Mouse (Mus musculus): ENCODE measurements around the gene Ppp3ca. TPM values are rescaled to one million over a fixed set of nuclear protein-coding genes. Genes with fewer than 3 reads are reported as not detected.

Gene Ppp3ca
- polyA plus RNA-seq, 1 experiment from 2014 or later: 21.6 TPM

GRCm38 (mm10) chr3:136951792-136952191, 281.9 kb downstream of the Ppp3ca start:
- Histone ChIP-seq H3K9ac (replicated peaks) (no peak overlapping the region), H3K4me3 (ENCODE audit: low read depth, low read length) (no peak overlapping the region), H3K27ac (ENCODE audit: low read depth) (no peak overlapping the region), H3K27me3 (ENCODE audit: insufficient read depth, low read length) (no peaks in the 10 kb centered on the region), H3K4me2 (ENCODE audit: low read depth, low read length) (no peak overlapping the region), H3K36me3 (replicated peaks; ENCODE audit: insufficient read depth, low read length) (no peaks in the 10 kb centered on the region), H3K4me1 (ENCODE audit: insufficient read depth) (no peaks in the 10 kb centered on the region), H3K9me3 (ENCODE audit: low read length) (no peaks in the 10 kb centered on the region)
- ATAC-seq: no peak
- DNase-seq: no peak
- 59% methylated on average over 1 of the region's 1 CpGs for whole genome bisulfite sequencing (ENCODE audit: insufficient replicate concordance)
- TF ChIP-seq CTCF (IDR thresholded peaks at IDR 0.05; ENCODE audit: low read depth): no peak
- no peak for TF ChIP-seq EP300 (IDR thresholded peaks at IDR 0.05; ENCODE audit: low read depth)

- Histone ChIP-seq H3K27ac (ENCODE audit: low read depth) (no peak overlapping the region), H3K27me3 (ENCODE audit: insufficient read depth, low read length) (no peaks in the 10 kb centered on the region), H3K4me2 (ENCODE audit: low read depth, low read length) (no peak overlapping the region), H3K4me1 (ENCODE audit: insufficient read depth) (no peaks in the 10 kb centered on the region), H3K36me3 (replicated peaks; ENCODE audit: insufficient read depth, low read length) (no peaks in the 10 kb centered on the region), H3K9me3 (ENCODE audit: low read length) (no peaks in the 10 kb centered on the region), H3K4me3 (ENCODE audit: low read depth, low read length) (no peak overlapping the region), H3K9ac (replicated peaks) (no peak overlapping the region)
- ATAC-seq (no peak), DNase-seq (no peak)
- 70% methylated on average over 1 of the region's 1 CpGs for WGBS (ENCODE audit: insufficient replicate concordance)
- TF ChIP-seq EP300 (IDR thresholded peaks at IDR 0.05; ENCODE audit: low read depth): no peak
- TF ChIP-seq CTCF (IDR thresholded peaks at IDR 0.05; ENCODE audit: low read depth): no peak
These were observed 282.9 kb downstream of the Ppp3ca start for GRCm38 (mm10) chr3:136952822-136953221.

- 83% methylated on average over 2 of the region's 2 CpGs for WGBS (ENCODE audit: insufficient replicate concordance)
- Histone ChIP-seq H3K4me2 (ENCODE audit: low read depth, low read length) (no peak overlapping the region), H3K27me3 (ENCODE audit: insufficient read depth, low read length) (no peaks in the 10 kb centered on the region), H3K4me3 (ENCODE audit: low read depth, low read length) (no peak overlapping the region), H3K9ac (replicated peaks) (no peak overlapping the region), H3K9me3 (ENCODE audit: low read length) (no peaks in the 10 kb centered on the region), H3K27ac (ENCODE audit: low read depth) (no peak overlapping the region), H3K4me1 (ENCODE audit: insufficient read depth) (no peaks in the 10 kb centered on the region), H3K36me3 (replicated peaks; ENCODE audit: insufficient read depth, low read length) (no peaks in the 10 kb centered on the region)
- TF ChIP-seq CTCF (IDR thresholded peaks at IDR 0.05; ENCODE audit: low read depth): no peak
- no peak for TF ChIP-seq EP300 (IDR thresholded peaks at IDR 0.05; ENCODE audit: low read depth)
- DNase-seq: no peak
- ATAC-seq: no peak
These were observed 285.1 kb downstream of the Ppp3ca start for GRCm38 (mm10) chr3:136955043-136955442.

DNA sequence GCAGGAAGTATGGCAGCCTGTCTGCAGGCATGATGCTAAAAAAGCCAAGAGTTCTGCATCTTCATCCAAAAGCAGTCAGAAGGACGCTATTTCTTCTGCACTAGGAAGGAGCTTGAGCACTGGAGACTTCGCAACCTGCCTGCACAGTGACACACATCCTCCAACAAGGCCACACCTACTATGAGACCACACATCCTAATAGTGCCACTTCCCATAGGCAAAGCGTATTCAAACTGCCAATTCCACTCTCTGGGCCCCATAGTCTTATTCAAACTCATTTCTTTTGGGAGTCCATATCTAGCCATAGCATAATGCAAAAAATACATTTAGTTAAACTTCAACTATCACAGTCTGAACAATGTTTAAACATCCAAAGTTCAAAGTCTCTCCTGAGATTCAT, 290.4 kb downstream of the Ppp3ca start:
- DNase-seq (no peak), ATAC-seq (no peak)
- Histone ChIP-seq H3K9me3 (ENCODE audit: low read length) (no peaks in the 10 kb centered on the region), H3K36me3 (replicated peaks; ENCODE audit: insufficient read depth, low read length) (no peaks in the 10 kb centered on the region), H3K4me3 (ENCODE audit: low read depth, low read length) (no peak overlapping the region), H3K9ac (replicated peaks) (no peak overlapping the region), H3K4me2 (ENCODE audit: low read depth, low read length) (no peak overlapping the region), H3K27ac (ENCODE audit: low read depth) (no peak overlapping the region), H3K27me3 (ENCODE audit: insufficient read depth, low read length) (no peaks in the 10 kb centered on the region), H3K4me1 (ENCODE audit: insufficient read depth) (no peaks in the 10 kb centered on the region)
- TF ChIP-seq EP300 (IDR thresholded peaks at IDR 0.05; ENCODE audit: low read depth) (no peak), CTCF (IDR thresholded peaks at IDR 0.05; ENCODE audit: low read depth) (no peak)
- 68% methylated on average over 3 of the region's 3 CpGs for WGBS (ENCODE audit: insufficient replicate concordance)

- TF ChIP-seq EP300 (IDR thresholded peaks at IDR 0.05; ENCODE audit: low read depth) (no peak), CTCF (IDR thresholded peaks at IDR 0.05; ENCODE audit: low read depth) (no peak)
- 83% methylated on average over 5 of the region's 5 CpGs for WGBS (ENCODE audit: insufficient replicate concordance)
- Histone ChIP-seq H3K9me3 (ENCODE audit: low read length) (no peaks in the 10 kb centered on the region), H3K36me3 (replicated peaks; ENCODE audit: insufficient read depth, low read length) (no peaks in the 10 kb centered on the region), H3K9ac (replicated peaks) (no peak overlapping the region), H3K4me2 (ENCODE audit: low read depth, low read length) (no peak overlapping the region), H3K4me3 (ENCODE audit: low read depth, low read length) (no peak overlapping the region), H3K27ac (ENCODE audit: low read depth) (no peak overlapping the region), H3K4me1 (ENCODE audit: insufficient read depth) (no peaks in the 10 kb centered on the region), H3K27me3 (ENCODE audit: insufficient read depth, low read length) (no peaks in the 10 kb centered on the region)
- DNase-seq: no peak
- ATAC-seq: no peak
These were observed 296.9 kb downstream of the Ppp3ca start for GRCm38 (mm10) chr3:136966786-136967185.

DNA sequence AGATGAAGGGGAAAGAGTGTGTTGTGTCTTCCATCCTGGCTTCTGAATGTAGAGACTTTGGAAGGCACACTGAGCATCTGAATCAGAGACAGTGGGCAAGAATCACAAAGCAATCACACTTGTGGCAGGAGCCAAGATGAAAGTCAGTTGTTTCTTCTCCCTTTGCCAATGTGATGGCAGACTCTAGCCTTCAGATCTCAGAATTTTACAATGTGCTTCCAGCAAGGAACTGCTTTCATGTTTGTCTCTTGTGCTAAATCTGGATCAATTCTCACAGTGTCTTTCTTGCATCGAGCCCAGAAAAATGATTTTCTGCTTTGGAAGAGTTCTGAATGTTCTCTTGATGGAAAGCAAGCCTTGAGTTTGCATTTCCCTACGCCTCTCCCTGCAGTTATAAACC, 297.6 kb downstream of the Ppp3ca start:
- no peak overlapping the region for H3K27ac ChIP-seq (ENCODE audit: low read depth)
- no peaks in the 10 kb centered on the region for H3K27me3 ChIP-seq (ENCODE audit: insufficient read depth, low read length)
- H3K4me1 ChIP-seq (ENCODE audit: insufficient read depth): no peaks in the 10 kb centered on the region
- no peaks in the 10 kb centered on the region for H3K9me3 ChIP-seq (ENCODE audit: low read length)
- H3K4me2 ChIP-seq (ENCODE audit: low read depth, low read length): no peak overlapping the region
- H3K36me3 ChIP-seq (replicated peaks; ENCODE audit: insufficient read depth, low read length): no peaks in the 10 kb centered on the region
- no peak overlapping the region for H3K9ac ChIP-seq (replicated peaks)
- DNase-seq: no peak
- H3K4me3 ChIP-seq (ENCODE audit: low read depth, low read length): no peak overlapping the region
- ATAC-seq: no peak
- TF ChIP-seq CTCF (IDR thresholded peaks at IDR 0.05; ENCODE audit: low read depth) (no peak), EP300 (IDR thresholded peaks at IDR 0.05; ENCODE audit: low read depth) (no peak)
- WGBS (ENCODE audit: insufficient replicate concordance): 69% methylated on average over 2 of the region's 2 CpGs

DNA sequence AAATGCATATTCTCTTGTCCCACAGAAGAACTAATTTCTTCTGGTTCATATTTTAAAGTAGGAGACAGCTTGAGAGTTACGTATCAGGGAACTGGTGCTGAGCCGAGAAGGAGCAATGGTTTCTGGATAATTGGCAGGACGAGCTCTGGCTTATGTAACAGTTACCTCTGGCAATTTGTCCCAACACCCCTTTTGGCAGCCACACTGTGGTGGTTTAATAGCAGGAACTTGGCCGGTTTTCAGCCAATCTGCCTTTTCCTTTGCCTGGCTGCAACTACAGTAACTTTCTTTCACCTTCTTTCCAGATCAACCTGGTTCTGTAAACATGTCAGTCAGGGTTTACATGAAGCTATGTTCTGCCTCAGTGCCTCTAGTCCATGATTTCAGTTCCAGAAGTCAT, 299.9 kb downstream of the Ppp3ca start:
- Histone ChIP-seq H3K4me3 (ENCODE audit: low read depth, low read length) (no peak overlapping the region), H3K4me2 (ENCODE audit: low read depth, low read length) (no peak overlapping the region), H3K4me1 (ENCODE audit: insufficient read depth) (no peaks in the 10 kb centered on the region), H3K27me3 (ENCODE audit: insufficient read depth, low read length) (no peaks in the 10 kb centered on the region), H3K9me3 (ENCODE audit: low read length) (no peaks in the 10 kb centered on the region), H3K9ac (replicated peaks) (no peak overlapping the region), H3K36me3 (replicated peaks; ENCODE audit: insufficient read depth, low read length) (no peaks in the 10 kb centered on the region), H3K27ac (ENCODE audit: low read depth) (no peak overlapping the region)
- TF ChIP-seq CTCF (IDR thresholded peaks at IDR 0.05; ENCODE audit: low read depth): no peak
- no peak for TF ChIP-seq EP300 (IDR thresholded peaks at IDR 0.05; ENCODE audit: low read depth)
- DNase-seq (no peak), ATAC-seq (no peak)
- 68% methylated on average over 4 of the region's 4 CpGs for WGBS (ENCODE audit: insufficient replicate concordance)

Data from liver, postnatal 0 days (tissue).